Mouse (Mus musculus): ENCODE results near the gene Ikzf1.

GRCm38 (mm10) chr11:11692558-11693166 lies 7.9 kb downstream of the Ikzf1 start:
- no peak for TF ChIP-seq CTCF (IDR thresholded peaks at IDR 0.05; ENCODE audit: extremely low read depth, insufficient read length, insufficient replicate concordance, low read depth, low read length)
- no peak for TF ChIP-seq POLR2A (IDR thresholded peaks at IDR 0.05; ENCODE audit: low read depth, low read length)

All from small intestine, adult 2 months (tissue).